Mouse (Mus musculus): ENCODE measurements around the gene Hoxa7.

GRCm38 (mm10) chr6:52239625-52240388 is 18.2 kb upstream of the Hoxa7 start:
- TF ChIP-seq CTCF (IDR thresholded peaks at IDR 0.05; ENCODE audit: insufficient read depth, low read depth, low read length), result no peak
- no peak for TF ChIP-seq POLR2A (IDR thresholded peaks at IDR 0.05; ENCODE audit: insufficient read depth, low read depth, low read length)
